Mouse (Mus musculus) forebrain, embryonic 15.5 days (tissue): ENCODE results near the gene Zfp235. TPM values are rescaled to one million over a fixed set of nuclear protein-coding genes. Genes with fewer than 3 reads are reported as not detected.

Experiments
- ATAC-seq: fragments of 200-750 bp; cut with Nextera tagmentation; replicated peaks from 2 replicates; pipeline ENCODE4 v1.8.0; 2017; ENCODE audit warnings: mild to moderate bottlenecking, moderate TSS enrichment, moderate library complexity
- H3K27ac ChIP-seq: fragments of 300-500 bp; sonication (generic); replicated peaks from 2 replicates; pipeline ENCODE4 v1.5.1; 2015; ENCODE audit warnings: mild to moderate bottlenecking, inconsistent platforms
- H3K27me3 ChIP-seq: fragments of 300-500 bp; sonication (generic); 2 replicates; pipeline ENCODE4 v1.6.1; 2015; ENCODE audit warnings: inconsistent platforms
- H3K36me3 ChIP-seq: fragments of 300-500 bp; sonication (generic); 2 replicates; pipeline ENCODE4 v1.6.1; 2015; ENCODE audit warnings: mild to moderate bottlenecking, inconsistent platforms
- H3K4me1 ChIP-seq: fragments of 300-500 bp; sonication (generic); 2 replicates; pipeline ENCODE4 v1.6.1; 2015; ENCODE audit warnings: inconsistent platforms
- H3K4me2 ChIP-seq: fragments of 300-500 bp; sonication (generic); replicated peaks from 2 replicates; pipeline ENCODE4 v1.6.1; 2015; ENCODE audit warnings: mild to moderate bottlenecking, inconsistent platforms
- H3K4me3 ChIP-seq: fragments of 300-500 bp; sonication (generic); 2 replicates; pipeline ENCODE4 v1.5.1; 2015; ENCODE audit warnings: mild to moderate bottlenecking, inconsistent platforms
- H3K9ac ChIP-seq: fragments of 300-500 bp; sonication (generic); replicated peaks from 2 replicates; pipeline ENCODE4 v1.6.1; 2015; ENCODE audit warnings: mild to moderate bottlenecking, inconsistent platforms
- H3K9me3 ChIP-seq: fragments of 300-500 bp; sonication (generic); 2 replicates; pipeline ENCODE4 v1.6.1; 2016; ENCODE audit warnings: inconsistent platforms
- WGBS: fragments of 180-500 bp; shearing (Covaris S2); methylation state at CpG from one replicate; pipeline ENCODE4 v1.1.7; 2015; ENCODE audit warnings: mixed read lengths; 5-methylcytosine and 5-hydroxymethylcytosine counted together
- polyA plus RNA-seq: library from polyadenylated mRNA; unstranded; fragments of >200 nt; fragmentation: Nextera tagmentation; extraction: Ambion mirVana; gene quantifications from 2 replicates; pipeline ENCODE4 v1.2.1, GENCODE M21; 2015

Gene Zfp235
- polyA plus RNA-seq: 23.2 and 27.3 TPM in 2 replicates

- Histone ChIP-seq H3K36me3 (peaks cover 23% of the 10 kb centered on the region), H3K27me3 (no peaks in the 10 kb centered on the region), H3K4me2 (peak within 1 kb of the TSS; percentile 66), H3K4me3 (peak within 1 kb of the TSS; percentile 72), H3K27ac (peak within 1 kb of the TSS; percentile 79), H3K9ac (peak within 1 kb of the TSS; percentile 76), H3K4me1 (peaks cover 26% of the 10 kb centered on the region), H3K9me3 (no peaks in the 10 kb centered on the region)
- ATAC-seq: peak; percentile 96
- WGBS: 3% methylated on average over 32 of the region's 32 CpGs
Measured at GRCm38 (mm10) chr7:24133996-24134828, at the start of gene Zfp235. Gene Zfp235, plus strand, starts transcription at chr7:24134169.

GRCm38 (mm10) chr7:24086871-24087270, 47.1 kb upstream of the Zfp235 start:
- Histone ChIP-seq H3K4me3 (no peak overlapping the region), H3K4me1 (peaks cover 16% of the 10 kb centered on the region), H3K4me2 (no peak overlapping the region), H3K27ac (no peak overlapping the region), H3K9ac (no peak overlapping the region), H3K9me3 (0 out of 2 replicates have a peak, but pooled peaks cover 7% of the 10 kb centered on the region), H3K36me3 (peaks cover 40% of the 10 kb centered on the region), H3K27me3 (no peaks in the 10 kb centered on the region)
- WGBS: 95% methylated on average over 4 of the region's 4 CpGs
- no peak for ATAC-seq

GRCm38 (mm10) chr7:24087485-24088125, 46.4 kb upstream of the Zfp235 start:
- Histone ChIP-seq H3K4me3 (no peak overlapping the region), H3K4me1 (peaks cover 13% of the 10 kb centered on the region), H3K27me3 (no peaks in the 10 kb centered on the region), H3K27ac (no peak overlapping the region), H3K9me3 (0 out of 2 replicates have a peak, but pooled peaks cover 7% of the 10 kb centered on the region), H3K4me2 (no peak overlapping the region), H3K36me3 (peaks cover 41% of the 10 kb centered on the region), H3K9ac (no peak overlapping the region)
- ATAC-seq: no peak
- 95% methylated on average over 12 of the region's 12 CpGs for WGBS

- H3K27ac ChIP-seq: no peak overlapping the region
- no peaks in the 10 kb centered on the region for H3K27me3 ChIP-seq
- 97% methylated on average over 9 of the region's 9 CpGs for WGBS
- no peak for ATAC-seq
- H3K36me3 ChIP-seq: peaks cover 100% of the 10 kb centered on the region
- H3K4me1 ChIP-seq: no peaks in the 10 kb centered on the region
- no peak overlapping the region for H3K4me2 ChIP-seq
- peaks cover 83% of the 10 kb centered on the region for H3K9me3 ChIP-seq
- H3K4me3 ChIP-seq: no peak overlapping the region
- no peak overlapping the region for H3K9ac ChIP-seq
Measured at GRCm38 (mm10) chr7:24104403-24104802, 29.6 kb upstream of the Zfp235 start.

GRCm38 (mm10) chr7:24105144-24105703, 28.7 kb upstream of the Zfp235 start:
- H3K4me1 ChIP-seq: no peaks in the 10 kb centered on the region
- H3K9ac ChIP-seq: no peak overlapping the region
- H3K36me3 ChIP-seq: peaks cover 96% of the 10 kb centered on the region
- no peak overlapping the region for H3K27ac ChIP-seq
- no peak overlapping the region for H3K4me3 ChIP-seq
- H3K4me2 ChIP-seq: no peak overlapping the region
- no peaks in the 10 kb centered on the region for H3K27me3 ChIP-seq
- peaks cover 84% of the 10 kb centered on the region for H3K9me3 ChIP-seq
- 95% methylated on average over 18 of the region's 18 CpGs for WGBS
- ATAC-seq: no peak

- peaks cover 36% of the 10 kb centered on the region for H3K9me3 ChIP-seq
- peaks cover 40% of the 10 kb centered on the region for H3K36me3 ChIP-seq
- H3K4me1 ChIP-seq: peaks cover 7% of the 10 kb centered on the region
- 97% methylated on average over 7 of the region's 7 CpGs for WGBS
- no peak overlapping the region for H3K27ac ChIP-seq
- H3K9ac ChIP-seq: no peak overlapping the region
- H3K27me3 ChIP-seq: no peaks in the 10 kb centered on the region
- no peak overlapping the region for H3K4me2 ChIP-seq
- ATAC-seq: no peak
- no peak overlapping the region for H3K4me3 ChIP-seq
Measured at GRCm38 (mm10) chr7:24110839-24111238, 23.1 kb upstream of the Zfp235 start.

- H3K9ac ChIP-seq: peak overlapping the region; percentile 40; the same call in 1 of the 2 replicates
- peak overlapping the region; percentile 63 for H3K4me3 ChIP-seq
- ATAC-seq: peak; percentile 76
Measured at GRCm38 (mm10) chr7:24111772-24112155, 22.2 kb upstream of the Zfp235 start.

GRCm38 (mm10) chr7:24112156-24112856, 21.7 kb upstream of the Zfp235 start, which contains the start of gene Zfp112:
Gene Zfp112, plus strand, starts transcription at chr7:24112314.
- ATAC-seq: peak; percentile 98

More at GRCm38 (mm10) chr7:24111772-24112155, 22.2 kb upstream of the Zfp235 start:
- Histone ChIP-seq H3K9me3 (peaks cover 27% of the 10 kb centered on the region), H3K4me1 (peaks cover 7% of the 10 kb centered on the region), H3K36me3 (peaks cover 31% of the 10 kb centered on the region), H3K4me2 (peak overlapping the region; percentile 62), H3K27ac (no peak overlapping the region), H3K27me3 (no peaks in the 10 kb centered on the region)
- WGBS: 2% methylated on average over 9 of the region's 9 CpGs

GRCm38 (mm10) chr7:24113001-24113400, 21.0 kb upstream of the Zfp235 start:
- Histone ChIP-seq H3K9ac (peak overlapping the region; percentile 74), H3K27ac (peak overlapping the region; percentile 67; the same call in 1 of the 2 replicates), H3K4me2 (peak overlapping the region; percentile 62), H3K36me3 (peaks cover 18% of the 10 kb centered on the region), H3K27me3 (no peaks in the 10 kb centered on the region), H3K4me3 (peak overlapping the region; percentile 63), H3K9me3 (peaks cover 14% of the 10 kb centered on the region), H3K4me1 (peaks cover 7% of the 10 kb centered on the region)
- no peak for ATAC-seq
- WGBS: 12% methylated on average over 12 of the region's 12 CpGs

More at GRCm38 (mm10) chr7:24112156-24112856, 21.7 kb upstream of the Zfp235 start, which contains the start of gene Zfp112:
- peak within 1 kb of the TSS; percentile 63 for H3K4me3 ChIP-seq
- H3K9ac ChIP-seq: peak within 1 kb of the TSS; percentile 74
- H3K4me1 ChIP-seq: peaks cover 7% of the 10 kb centered on the region
- H3K4me2 ChIP-seq: peak within 1 kb of the TSS; percentile 62
- H3K36me3 ChIP-seq: peaks cover 25% of the 10 kb centered on the region
- H3K27ac ChIP-seq: peak within 1 kb of the TSS; percentile 67
- 1% methylated on average over 23 of the region's 23 CpGs for WGBS
- no peaks in the 10 kb centered on the region for H3K27me3 ChIP-seq
- peaks cover 21% of the 10 kb centered on the region for H3K9me3 ChIP-seq

GRCm38 (mm10) chr7:24116655-24117054, 17.3 kb upstream of the Zfp235 start:
- H3K36me3 ChIP-seq: no peaks in the 10 kb centered on the region
- H3K4me1 ChIP-seq: peaks cover 7% of the 10 kb centered on the region
- 84% methylated on average over 4 of the region's 4 CpGs for WGBS
- no peak overlapping the region for H3K27ac ChIP-seq
- no peak overlapping the region for H3K4me2 ChIP-seq
- no peak overlapping the region for H3K4me3 ChIP-seq
- ATAC-seq: no peak
- no peaks in the 10 kb centered on the region for H3K9me3 ChIP-seq
- H3K27me3 ChIP-seq: no peaks in the 10 kb centered on the region
- H3K9ac ChIP-seq: no peak overlapping the region

GRCm38 (mm10) chr7:24133425-24133995, 459 bp upstream of the Zfp235 start:
- Histone ChIP-seq H3K9ac (peak overlapping the region; percentile 76), H3K4me1 (peaks cover 26% of the 10 kb centered on the region), H3K36me3 (peaks cover 21% of the 10 kb centered on the region), H3K9me3 (no peaks in the 10 kb centered on the region), H3K4me2 (peak overlapping the region; percentile 66), H3K4me3 (peak overlapping the region; percentile 72), H3K27ac (peak overlapping the region; percentile 79), H3K27me3 (no peaks in the 10 kb centered on the region)
- ATAC-seq: peak; percentile 60
- 17% methylated on average over 6 of the region's 6 CpGs for WGBS
